Mouse (Mus musculus) heart, embryonic 12.5 days (tissue): ENCODE measurements around the gene Dgkg. TPM values are rescaled to one million over a fixed set of nuclear protein-coding genes. Genes with fewer than 3 reads are reported as not detected.

ENCODE experiments used
- ATAC-seq: fragments of 200-750 bp; cut with Nextera tagmentation; 2 replicates; pipeline ENCODE4 v1.8.0; 2017; ENCODE audit warnings: moderate TSS enrichment, moderate library complexity; ENCODE audit not compliant: insufficient number of reproducible peaks, low FRiP score
- H3K27ac ChIP-seq: fragments of 300-500 bp; sonication (generic); 2 replicates; pipeline ENCODE4 v1.5.1; 2016; ENCODE audit warnings: mild to moderate bottlenecking, moderate library complexity; ENCODE audit not compliant: poor library complexity, severe bottlenecking
- H3K27me3 ChIP-seq: fragments of 300-500 bp; sonication (generic); replicated peaks from 2 replicates; pipeline ENCODE4 v1.6.1; 2016; ENCODE audit warnings: mild to moderate bottlenecking, moderate library complexity
- H3K36me3 ChIP-seq: fragments of 300-500 bp; sonication (generic); 2 replicates; pipeline ENCODE4 v1.6.1; 2016; ENCODE audit warnings: mild to moderate bottlenecking, moderate library complexity
- H3K4me1 ChIP-seq: fragments of 300-500 bp; sonication (generic); replicated peaks from 2 replicates; pipeline ENCODE4 v1.6.1; 2016; ENCODE audit warnings: mild to moderate bottlenecking
- H3K4me2 ChIP-seq: fragments of 300-500 bp; sonication (generic); 2 replicates; pipeline ENCODE4 v1.6.1; 2016; ENCODE audit warnings: mild to moderate bottlenecking, moderate library complexity
- H3K4me3 ChIP-seq: fragments of 300-500 bp; sonication (generic); 2 replicates; pipeline ENCODE4 v1.5.1; 2016; ENCODE audit warnings: mild to moderate bottlenecking
- H3K9ac ChIP-seq: fragments of 300-500 bp; sonication (generic); 2 replicates; pipeline ENCODE4 v1.6.1; 2016; ENCODE audit warnings: mild to moderate bottlenecking, moderate library complexity
- H3K9me3 ChIP-seq: fragments of 300-500 bp; sonication (generic); replicated peaks from 2 replicates; pipeline ENCODE4 v1.6.1; 2016; ENCODE audit warnings: mild to moderate bottlenecking, moderate library complexity
- WGBS: fragments of 180-500 bp; shearing (Covaris S2); methylation state at CpG from one replicate; pipeline ENCODE4 v1.1.7; 2016; 5-methylcytosine and 5-hydroxymethylcytosine counted together
- polyA plus RNA-seq: library from polyadenylated mRNA; unstranded; fragments of >200 nt; fragmentation: Nextera tagmentation; extraction: Ambion mirVana; gene quantifications from 2 replicates; pipeline ENCODE4 v1.2.1, GENCODE M21; 2016

Gene Dgkg
- polyA plus RNA-seq, 1 experiment from 2014 or later = 0.47 TPM

DNA sequence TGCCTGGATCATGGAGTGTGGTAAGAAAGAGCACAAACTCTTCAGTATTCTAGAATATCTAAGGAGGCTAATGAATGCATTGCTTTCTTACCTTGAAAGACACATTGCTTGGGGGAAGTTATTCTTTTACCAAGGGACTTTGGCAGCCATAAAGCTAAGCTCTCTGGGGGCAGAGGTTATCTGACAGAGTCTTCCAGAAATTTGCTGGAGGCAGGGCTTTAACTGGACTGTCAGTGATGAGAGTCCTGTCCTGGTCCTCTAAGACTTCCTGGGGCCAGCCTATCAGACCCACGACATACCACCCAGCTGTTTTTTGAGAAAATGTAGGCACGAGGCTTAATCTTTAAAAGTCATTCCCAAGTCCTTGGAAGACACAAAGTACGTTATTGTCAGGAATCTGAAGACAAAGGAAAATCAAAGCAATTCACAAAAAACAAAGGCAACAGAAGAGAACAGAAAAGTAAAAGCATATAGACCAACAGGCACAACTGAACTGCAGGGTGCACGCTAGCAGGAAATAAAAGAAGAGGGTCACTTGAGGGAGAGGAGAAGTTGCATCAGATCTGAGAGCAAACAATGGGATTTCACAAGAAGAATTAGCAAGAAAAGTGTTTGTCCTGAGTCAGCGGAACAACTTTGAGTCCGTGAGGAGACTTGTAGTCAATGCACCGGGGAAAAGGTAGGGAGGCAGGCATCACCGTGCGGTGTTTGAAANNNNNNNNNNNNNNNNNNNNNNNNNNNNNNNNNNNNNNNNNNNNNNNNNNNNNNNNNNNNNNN is 146.0 kb downstream of the Dgkg start:
- Histone ChIP-seq H3K27me3 (no peaks in the 10 kb centered on the region), H3K9me3 (0 out of 2 replicates have a peak, but pooled peaks cover 3% of the 10 kb centered on the region), H3K4me2 (no peak overlapping the region), H3K9ac (no peak overlapping the region), H3K27ac (no peak overlapping the region), H3K4me1 (peaks cover 2% of the 10 kb centered on the region; the same call in 1 of the 2 replicates), H3K4me3 (no peak overlapping the region), H3K36me3 (no peaks in the 10 kb centered on the region)
- WGBS = 54% methylated on average over 9 of the region's 9 CpGs
- no peak for ATAC-seq

DNA sequence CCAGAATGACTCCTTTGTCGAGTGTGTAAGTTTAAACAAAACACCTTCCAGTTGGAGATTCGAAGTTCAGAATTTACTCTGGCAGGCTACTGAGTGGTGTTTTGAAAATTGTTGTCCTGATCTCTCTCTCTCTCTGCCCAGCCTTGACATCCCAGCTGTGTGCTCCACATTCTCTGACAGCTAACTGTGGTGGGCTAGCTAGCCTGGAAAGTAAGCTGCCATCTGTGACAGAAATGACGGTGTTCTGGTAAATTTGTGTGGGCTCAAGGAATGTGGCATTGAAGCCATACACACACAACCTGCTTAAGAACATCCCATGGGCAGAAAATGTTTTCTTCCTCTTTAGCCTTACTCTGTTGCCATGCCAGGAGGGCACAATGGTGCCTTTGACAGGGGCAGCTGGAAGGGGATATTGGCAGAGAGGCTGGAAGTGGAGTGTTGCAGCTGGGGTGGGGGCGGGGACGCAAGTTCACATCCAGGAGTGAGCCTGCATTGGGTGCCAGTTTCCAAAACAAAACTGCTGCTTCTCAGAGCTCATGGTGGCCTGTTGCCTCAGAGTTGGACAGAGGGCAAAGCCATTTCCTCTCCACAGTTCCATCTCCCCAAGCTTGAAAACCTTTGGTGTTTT is 148.0 kb downstream of the Dgkg start:
- Histone ChIP-seq H3K9me3 (0 out of 2 replicates have a peak, but pooled peaks cover 3% of the 10 kb centered on the region), H3K4me2 (no peak overlapping the region), H3K27me3 (no peaks in the 10 kb centered on the region), H3K4me1 (peaks cover 18% of the 10 kb centered on the region), H3K36me3 (no peaks in the 10 kb centered on the region), H3K9ac (no peak overlapping the region), H3K27ac (no peak overlapping the region), H3K4me3 (no peak overlapping the region)
- no peak for ATAC-seq
- 73% methylated on average over 5 of the region's 5 CpGs for WGBS

DNA sequence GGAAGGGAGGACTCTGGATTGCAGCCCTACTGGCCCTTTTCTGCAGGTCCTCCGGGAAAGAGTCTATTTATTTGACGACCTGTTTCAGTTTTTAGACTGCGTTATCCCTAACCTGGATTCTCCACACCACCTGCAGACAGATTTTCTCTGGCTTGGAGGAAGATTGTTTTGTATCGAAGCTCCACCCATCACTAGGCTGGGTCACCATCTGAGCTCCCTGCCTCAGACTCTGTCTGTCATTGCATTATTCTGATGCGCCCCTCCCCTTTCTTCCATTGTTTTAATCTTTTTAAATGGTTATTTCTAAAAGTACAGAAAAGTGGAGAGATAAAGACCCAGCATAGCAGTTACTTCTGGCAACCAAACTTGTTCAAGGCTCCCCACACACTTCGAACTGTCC is 151.4 kb downstream of the Dgkg start:
- H3K27me3 ChIP-seq = no peaks in the 10 kb centered on the region
- H3K36me3 ChIP-seq = no peaks in the 10 kb centered on the region
- peaks cover 29% of the 10 kb centered on the region for H3K4me1 ChIP-seq
- no peak overlapping the region for H3K4me3 ChIP-seq
- 0 out of 2 replicates have a peak, but pooled peaks cover 3% of the 10 kb centered on the region for H3K9me3 ChIP-seq
- H3K4me2 ChIP-seq = no peak overlapping the region
- no peak overlapping the region for H3K27ac ChIP-seq
- H3K9ac ChIP-seq = no peak overlapping the region
- 70% methylated on average over 6 of the region's 6 CpGs for WGBS
- ATAC-seq = no peak

DNA sequence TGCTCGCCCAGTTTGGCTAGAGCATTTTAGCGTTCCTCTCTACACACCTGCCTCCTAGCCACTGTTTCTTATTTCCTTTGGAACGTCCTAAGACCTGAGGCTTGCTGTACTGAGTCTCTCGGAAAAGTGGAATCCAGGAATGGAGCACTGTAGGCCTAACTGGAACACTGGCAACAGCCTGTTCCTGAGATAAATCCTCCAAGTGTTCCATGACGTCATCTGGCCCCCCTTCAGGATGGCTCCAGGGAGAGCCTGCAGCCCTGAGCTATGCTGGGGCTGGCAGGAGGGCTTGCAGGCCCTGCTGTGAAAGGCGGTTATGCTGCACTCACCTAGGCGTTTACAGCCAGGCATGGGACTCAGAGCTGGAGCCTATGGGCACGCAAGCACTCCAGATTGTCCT is 152.2 kb downstream of the Dgkg start:
- H3K9ac ChIP-seq = no peak overlapping the region

DNA sequence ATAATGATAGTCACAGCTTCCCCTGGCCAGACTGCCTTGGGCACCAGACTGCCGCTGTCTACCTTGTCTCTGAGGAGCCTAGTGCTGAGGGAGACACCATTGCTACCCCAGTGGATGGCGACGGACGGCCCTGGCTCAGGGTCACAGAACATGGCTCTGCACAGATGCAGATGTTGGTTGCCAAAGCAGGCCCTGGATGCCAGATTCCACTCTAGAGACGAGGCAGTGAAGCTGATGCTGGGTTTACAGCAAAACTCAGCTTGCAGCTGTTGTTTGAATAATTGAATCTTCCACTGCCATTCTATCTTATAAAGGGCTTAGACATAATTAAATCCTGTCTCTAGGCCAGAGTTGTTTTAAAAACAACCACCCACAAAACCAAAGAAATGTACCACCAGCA is 153.0 kb downstream of the Dgkg start:
- peak overlapping the region; percentile 73 for H3K27ac ChIP-seq
- no peaks in the 10 kb centered on the region for H3K27me3 ChIP-seq
- peaks cover 29% of the 10 kb centered on the region for H3K4me1 ChIP-seq
- H3K4me2 ChIP-seq = no peak overlapping the region
- H3K9me3 ChIP-seq = 0 out of 2 replicates have a peak, but pooled peaks cover 3% of the 10 kb centered on the region
- no peaks in the 10 kb centered on the region for H3K36me3 ChIP-seq
- 35% methylated on average over 5 of the region's 5 CpGs for WGBS
- no peak for ATAC-seq
- no peak overlapping the region for H3K9ac ChIP-seq
- H3K4me3 ChIP-seq = no peak overlapping the region

More for the DNA sequence above, 152.2 kb downstream of the Dgkg start:
- 0 out of 2 replicates have a peak overlapping the region, but pooled peaks have one; percentile 0 for H3K4me2 ChIP-seq
- H3K4me3 ChIP-seq = no peak overlapping the region
- no peaks in the 10 kb centered on the region for H3K27me3 ChIP-seq
- H3K4me1 ChIP-seq = peaks cover 29% of the 10 kb centered on the region
- H3K9me3 ChIP-seq = 0 out of 2 replicates have a peak, but pooled peaks cover 3% of the 10 kb centered on the region
- ATAC-seq = peak; percentile 90
- H3K36me3 ChIP-seq = no peaks in the 10 kb centered on the region
- H3K27ac ChIP-seq = peak overlapping the region; percentile 73
- WGBS = 12% methylated on average over 8 of the region's 8 CpGs

DNA sequence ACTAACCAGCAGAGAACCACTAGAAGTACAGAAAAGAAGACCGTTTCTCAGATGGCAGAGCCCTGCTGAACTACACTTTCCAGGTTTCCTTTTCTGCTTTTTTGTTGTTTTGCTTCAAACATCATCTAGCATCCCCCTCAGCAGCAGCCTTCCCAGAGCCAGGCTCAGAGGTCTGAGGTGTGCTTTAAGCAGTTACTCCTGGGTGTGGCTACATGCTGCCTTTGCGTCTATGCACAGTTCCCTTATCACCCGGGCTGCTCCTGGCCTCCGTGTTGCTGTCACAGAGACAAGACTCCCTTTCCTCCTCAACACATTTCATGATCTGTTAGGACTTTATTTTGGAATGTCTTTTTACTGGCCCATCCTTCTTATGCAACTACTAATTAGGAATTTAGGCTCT is 153.6 kb downstream of the Dgkg start:
- Histone ChIP-seq H3K9ac (no peak overlapping the region), H3K4me3 (no peak overlapping the region), H3K9me3 (0 out of 2 replicates have a peak, but pooled peaks cover 3% of the 10 kb centered on the region), H3K36me3 (no peaks in the 10 kb centered on the region), H3K4me2 (no peak overlapping the region), H3K27ac (no peak overlapping the region), H3K27me3 (no peaks in the 10 kb centered on the region), H3K4me1 (peaks cover 29% of the 10 kb centered on the region)
- ATAC-seq = no peak
- WGBS = 20% methylated on average over 4 of the region's 4 CpGs

DNA sequence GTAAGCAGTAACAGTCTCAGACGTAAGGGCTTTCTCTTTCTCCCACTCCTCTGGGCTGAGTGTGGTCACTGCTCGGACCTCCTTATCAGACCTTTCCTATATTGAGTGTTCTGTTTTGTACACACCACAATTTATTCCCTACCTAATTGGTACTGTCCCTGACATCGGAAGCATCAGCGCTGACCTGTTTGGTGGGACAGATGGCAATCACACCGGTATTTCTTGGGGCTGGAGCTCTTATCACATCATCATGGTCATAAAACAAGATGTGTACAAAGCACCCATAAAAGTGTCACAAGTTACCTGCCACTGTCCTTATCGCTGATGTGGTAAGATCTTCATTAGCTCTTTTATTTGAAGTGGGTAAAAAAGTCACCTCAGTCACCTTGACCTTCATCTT is 155.2 kb downstream of the Dgkg start:
- H3K9ac ChIP-seq = no peak overlapping the region
- WGBS = 79% methylated on average over 6 of the region's 6 CpGs
- no peak for ATAC-seq

DNA sequence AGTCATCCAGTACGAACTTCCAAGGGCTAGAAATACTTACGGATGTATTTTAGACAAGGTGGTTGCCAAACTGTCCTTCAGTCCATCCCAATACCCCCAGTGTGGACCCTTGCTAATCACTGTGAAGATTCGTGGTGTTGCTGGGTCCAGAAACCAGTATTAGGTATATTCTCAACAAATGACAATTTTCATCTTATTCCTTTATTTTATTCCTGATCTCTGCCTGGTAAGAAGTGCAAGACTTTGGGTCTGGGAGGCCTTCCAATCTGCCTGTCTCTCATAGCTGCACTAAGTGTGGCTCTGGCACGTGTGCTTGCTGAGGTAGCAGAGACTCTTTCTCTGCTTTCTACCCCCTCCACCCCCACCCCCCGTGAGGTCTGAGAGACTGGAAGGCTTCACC is 156.5 kb downstream of the Dgkg start:
- no peaks in the 10 kb centered on the region for H3K36me3 ChIP-seq
- no peaks in the 10 kb centered on the region for H3K9me3 ChIP-seq
- peaks cover 44% of the 10 kb centered on the region for H3K4me1 ChIP-seq
- no peaks in the 10 kb centered on the region for H3K27me3 ChIP-seq
- no peak overlapping the region for H3K4me3 ChIP-seq
- no peak overlapping the region for H3K9ac ChIP-seq
- no peak overlapping the region for H3K27ac ChIP-seq
- H3K4me2 ChIP-seq = no peak overlapping the region
- WGBS = 72% methylated on average over 5 of the region's 5 CpGs
- ATAC-seq = no peak

More for the DNA sequence above, 155.2 kb downstream of the Dgkg start:
- no peaks in the 10 kb centered on the region for H3K9me3 ChIP-seq
- H3K36me3 ChIP-seq = no peaks in the 10 kb centered on the region
- H3K4me1 ChIP-seq = peaks cover 37% of the 10 kb centered on the region
- H3K4me3 ChIP-seq = no peak overlapping the region
- no peak overlapping the region for H3K27ac ChIP-seq
- no peak overlapping the region for H3K4me2 ChIP-seq
- H3K27me3 ChIP-seq = no peaks in the 10 kb centered on the region

DNA sequence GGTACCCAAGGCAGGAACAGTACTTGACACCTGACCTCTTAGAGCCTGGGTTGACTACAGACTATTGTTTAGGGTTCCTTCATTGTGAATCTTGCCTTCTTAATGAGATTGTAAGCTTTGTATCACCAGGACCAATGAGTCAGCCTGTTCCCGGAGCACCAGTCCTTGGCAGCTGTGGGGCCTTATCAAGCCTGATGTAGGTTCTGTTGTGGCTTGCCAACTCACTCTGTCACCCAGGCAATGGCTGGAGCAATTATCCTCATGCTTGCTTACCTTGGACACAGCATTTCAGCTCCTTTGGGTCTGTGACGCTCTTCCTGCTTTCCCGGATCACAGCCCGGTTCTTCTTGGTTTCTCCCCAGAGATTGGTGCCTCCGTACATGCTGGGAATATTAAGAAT is 157.1 kb downstream of the Dgkg start:
- Histone ChIP-seq H3K4me2 (no peak overlapping the region), H3K36me3 (no peaks in the 10 kb centered on the region), H3K9me3 (no peaks in the 10 kb centered on the region), H3K4me1 (peaks cover 44% of the 10 kb centered on the region), H3K27me3 (no peaks in the 10 kb centered on the region), H3K27ac (no peak overlapping the region), H3K4me3 (no peak overlapping the region), H3K9ac (no peak overlapping the region)
- no peak for ATAC-seq
- WGBS = 73% methylated on average over 5 of the region's 5 CpGs

DNA sequence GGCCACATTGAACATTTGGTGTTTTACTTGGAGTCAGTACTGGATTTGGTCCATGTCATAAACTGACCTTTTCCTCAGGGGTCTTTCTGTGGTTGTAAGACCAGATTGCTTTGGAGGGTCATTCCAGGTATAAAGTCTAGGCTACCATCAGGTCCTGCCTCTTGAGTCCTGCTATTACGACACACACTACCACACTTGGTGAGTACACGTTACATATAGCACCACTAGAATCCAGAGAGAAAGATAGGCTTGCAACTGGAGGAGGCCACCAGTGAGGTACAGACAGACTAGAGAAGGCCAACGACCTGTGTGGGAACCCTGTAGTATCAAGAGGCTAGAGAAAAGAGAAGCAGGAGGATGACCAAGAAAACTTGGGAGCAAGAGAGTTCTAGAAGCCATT is 157.6 kb downstream of the Dgkg start:
- H3K36me3 ChIP-seq = no peaks in the 10 kb centered on the region
- H3K4me2 ChIP-seq = no peak overlapping the region
- no peaks in the 10 kb centered on the region for H3K27me3 ChIP-seq
- H3K4me1 ChIP-seq = peaks cover 44% of the 10 kb centered on the region
- no peak overlapping the region for H3K4me3 ChIP-seq
- no peak for ATAC-seq
- 74% methylated on average over 3 of the region's 3 CpGs for WGBS
- no peaks in the 10 kb centered on the region for H3K9me3 ChIP-seq
- no peak overlapping the region for H3K9ac ChIP-seq
- no peak overlapping the region for H3K27ac ChIP-seq

DNA sequence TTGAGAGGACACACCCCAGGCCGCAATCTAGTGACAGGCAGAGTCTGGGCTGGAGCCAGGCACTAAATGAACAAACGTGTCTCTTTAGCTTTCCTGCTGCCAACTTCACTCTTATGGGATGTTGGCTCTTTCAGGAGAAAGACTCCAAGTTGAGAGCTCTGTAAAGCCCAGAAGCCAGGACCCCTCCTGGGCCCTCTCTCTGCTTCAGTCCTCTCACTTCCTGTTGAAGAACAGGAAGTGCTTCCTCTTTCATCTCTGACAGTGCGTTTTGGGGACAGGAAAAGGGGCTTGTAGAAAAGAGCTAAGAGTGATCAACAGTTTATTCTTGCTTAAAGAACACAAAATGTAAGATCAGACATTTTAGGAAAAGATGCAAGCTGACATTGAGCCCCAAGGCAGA is 159.0 kb downstream of the Dgkg start:
- Histone ChIP-seq H3K4me3 (no peak overlapping the region), H3K4me2 (no peak overlapping the region), H3K36me3 (no peaks in the 10 kb centered on the region), H3K9me3 (no peaks in the 10 kb centered on the region), H3K4me1 (peaks cover 40% of the 10 kb centered on the region), H3K27ac (no peak overlapping the region), H3K27me3 (no peaks in the 10 kb centered on the region), H3K9ac (no peak overlapping the region)
- 59% methylated on average over 3 of the region's 3 CpGs for WGBS
- ATAC-seq = no peak
